Mouse (Mus musculus) intestine, postnatal 0 days (tissue): Measurements from ENCODE around the gene Ltc4s. TPM values are rescaled to one million over a fixed set of nuclear protein-coding genes. Genes with fewer than 3 reads are reported as not detected.

ENCODE experiments used
- ATAC-seq: fragments of 200-750 bp; cut with Nextera tagmentation; 2 replicates; pipeline ENCODE4 v1.8.0; 2017; ENCODE audit warnings: mild to moderate bottlenecking, moderate TSS enrichment, moderate library complexity
- H3K27ac ChIP-seq: fragments of 300-500 bp; sonication (generic); 2 replicates; pipeline ENCODE4 v1.5.1; 2014; ENCODE audit warnings: mild to moderate bottlenecking, low read depth, low read length, moderate library complexity
- H3K27me3 ChIP-seq: fragments of 300-500 bp; sonication (generic); replicated peaks from 2 replicates; pipeline ENCODE4 v1.6.1; 2014; ENCODE audit warnings: low read length, mixed read lengths; ENCODE audit not compliant: control insufficient read depth, insufficient read depth
- H3K36me3 ChIP-seq: fragments of 300-500 bp; sonication (generic); 2 replicates; pipeline ENCODE4 v1.6.1; 2014; ENCODE audit warnings: mild to moderate bottlenecking, moderate library complexity; ENCODE audit not compliant: control insufficient read depth, insufficient read depth
- H3K4me1 ChIP-seq: fragments of 300-500 bp; sonication (generic); replicated peaks from 2 replicates; pipeline ENCODE4 v1.6.1; 2014; ENCODE audit warnings: antibody characterized with exemption, low read length, mixed read lengths; ENCODE audit not compliant: control insufficient read depth, insufficient read depth
- H3K4me2 ChIP-seq: fragments of 300-500 bp; sonication (generic); replicated peaks from 2 replicates; pipeline ENCODE4 v1.6.1; 2014; ENCODE audit warnings: low read depth, mild to moderate bottlenecking, moderate library complexity
- H3K4me3 ChIP-seq: fragments of 300-500 bp; sonication (generic); 2 replicates; pipeline ENCODE4 v1.5.1; 2014; ENCODE audit warnings: low read depth, low read length
- H3K9ac ChIP-seq: fragments of 300-500 bp; sonication (generic); 2 replicates; pipeline ENCODE4 v1.6.1; 2014; ENCODE audit warnings: mild to moderate bottlenecking, low read depth, low read length
- H3K9me3 ChIP-seq: fragments of 300-500 bp; sonication (generic); 2 replicates; pipeline ENCODE4 v1.6.1; 2016; ENCODE audit warnings: mixed run types; ENCODE audit not compliant: control insufficient read depth
- CTCF ChIP-seq: sonication (generic); IDR thresholded peaks from 2 replicates; pipeline ENCODE4 v1.5.1; 2016; ENCODE audit warnings: low read depth, mild to moderate bottlenecking, control low read depth, antibody characterized with exemption, moderate library complexity
- WGBS: fragments of 180-500 bp; shearing (Covaris S2); extraction: QIAGEN DNeasy Blood & Tissue Kit; methylation state at CpG from one replicate; pipeline ENCODE4 v1.1.7; 2014; 5-methylcytosine and 5-hydroxymethylcytosine counted together
- polyA plus RNA-seq: library from polyadenylated mRNA; unstranded; fragments of >200 nt; fragmentation: Nextera tagmentation; extraction: Ambion mirVana; gene quantifications from 2 replicates; pipeline ENCODE4 v1.2.1, GENCODE M21; 2015

Gene Ltc4s
- polyA plus RNA-seq, 1 experiment from 2014 or later: 39.5 TPM

DNA sequence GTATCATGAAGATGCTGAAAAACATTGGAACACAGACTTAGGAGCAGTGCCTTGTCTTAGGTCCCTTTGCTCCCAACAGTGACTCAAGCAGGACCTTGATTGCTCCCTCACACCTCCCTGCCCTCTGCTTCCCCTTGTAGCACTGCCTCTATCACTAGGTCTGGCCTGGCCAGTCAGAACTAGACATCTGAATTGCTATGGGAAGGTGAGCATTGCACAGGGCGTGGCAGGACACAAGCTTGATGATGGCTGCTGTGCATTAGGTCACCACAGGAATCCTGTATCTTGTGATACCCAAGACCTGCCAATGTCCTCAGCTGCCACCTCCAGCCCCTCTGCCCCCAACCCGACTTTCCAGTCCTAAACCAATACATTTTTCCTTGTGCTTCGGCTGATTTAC, 28.6 kb upstream of the Ltc4s start:
- peak; percentile 68 for ATAC-seq
- no peak for TF ChIP-seq CTCF
- Histone ChIP-seq H3K9me3 (no peaks in the 10 kb centered on the region), H3K36me3 (peaks cover 36% of the 10 kb centered on the region), H3K4me2 (no peak overlapping the region), H3K27me3 (no peaks in the 10 kb centered on the region), H3K27ac (0 out of 2 replicates have a peak overlapping the region, but pooled peaks have one; percentile 10), H3K4me1 (no peaks in the 10 kb centered on the region), H3K4me3 (no peak overlapping the region), H3K9ac (no peak overlapping the region)
- 93% methylated on average over 3 of the region's 3 CpGs for WGBS

DNA sequence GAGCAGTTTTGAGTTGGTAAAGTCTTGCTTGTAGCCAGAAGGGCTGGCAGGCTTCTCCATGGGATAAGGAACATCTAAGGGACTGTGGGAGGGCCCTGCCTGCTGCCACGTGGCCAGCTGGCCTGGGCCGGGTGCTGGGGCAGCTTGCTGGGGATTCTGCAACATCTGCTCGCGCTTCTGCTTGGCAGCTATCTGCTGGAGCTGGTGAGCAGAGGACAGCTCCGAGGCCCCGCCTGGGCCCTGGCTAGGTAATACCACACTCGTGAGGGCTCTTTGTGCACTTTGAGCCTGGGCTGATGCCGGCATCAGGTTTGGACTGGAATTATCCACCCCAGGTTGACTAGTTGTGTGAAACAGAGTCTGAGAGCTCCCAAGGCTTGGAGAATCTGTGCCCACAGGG, 27.5 kb upstream of the Ltc4s start:
- 59% methylated on average over 8 of the region's 8 CpGs for WGBS
- Histone ChIP-seq H3K36me3 (peaks cover 47% of the 10 kb centered on the region), H3K4me2 (no peak overlapping the region), H3K4me1 (no peaks in the 10 kb centered on the region), H3K9ac (no peak overlapping the region), H3K27me3 (no peaks in the 10 kb centered on the region), H3K9me3 (no peaks in the 10 kb centered on the region), H3K4me3 (no peak overlapping the region), H3K27ac (peak overlapping the region; percentile 10; the same call in 1 of the 2 replicates)
- no peak for TF ChIP-seq CTCF
- peak; percentile 44; the same call in 1 of the 2 replicates for ATAC-seq

DNA sequence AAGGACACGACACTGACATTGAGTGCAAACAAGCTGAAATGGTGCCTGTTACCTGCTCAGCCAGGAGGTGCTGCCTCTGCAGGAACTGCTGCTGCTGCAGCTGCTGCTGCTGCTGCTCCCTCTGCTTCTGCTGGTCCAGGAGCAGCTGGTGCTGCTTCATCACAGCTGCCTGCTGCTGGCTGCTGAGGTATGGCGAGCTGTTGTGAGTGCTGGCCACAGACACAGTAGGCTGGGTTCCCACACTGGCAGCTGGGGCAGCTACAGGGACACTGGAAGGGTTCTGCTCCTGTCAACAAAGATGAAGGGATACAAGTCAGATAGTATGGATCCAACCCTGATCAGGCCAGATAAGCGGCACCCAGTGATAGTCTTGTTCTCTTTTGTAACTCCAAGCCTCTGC, 24.8 kb upstream of the Ltc4s start:
- TF ChIP-seq CTCF: no peak
- no peak for ATAC-seq
- peaks cover 73% of the 10 kb centered on the region for H3K36me3 ChIP-seq
- no peak overlapping the region for H3K4me2 ChIP-seq
- H3K27ac ChIP-seq: 0 out of 2 replicates have a peak overlapping the region, but pooled peaks have one; percentile 17
- no peaks in the 10 kb centered on the region for H3K4me1 ChIP-seq
- H3K9ac ChIP-seq: no peak overlapping the region
- no peaks in the 10 kb centered on the region for H3K27me3 ChIP-seq
- WGBS: 87% methylated on average over 3 of the region's 3 CpGs
- no peaks in the 10 kb centered on the region for H3K9me3 ChIP-seq
- H3K4me3 ChIP-seq: no peak overlapping the region

DNA sequence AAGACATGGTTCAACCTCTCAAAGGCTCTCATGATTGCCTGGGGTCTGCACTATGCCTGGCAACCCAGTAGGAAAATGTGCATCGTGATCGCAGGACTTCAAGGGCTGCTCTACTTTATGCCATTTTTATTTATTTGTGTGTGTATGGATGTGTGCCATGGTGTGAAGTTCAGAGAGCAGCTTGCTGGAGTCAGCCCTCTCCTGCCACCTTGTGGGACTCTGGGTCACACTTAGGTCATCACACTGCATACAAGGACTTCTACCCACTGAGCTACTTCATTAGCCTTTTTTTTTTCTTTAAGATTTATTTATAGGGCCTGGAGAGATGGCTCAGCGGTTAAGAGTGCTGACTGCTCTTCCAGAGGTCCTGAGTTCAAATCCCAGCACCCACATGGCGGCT, 23.6 kb upstream of the Ltc4s start:
- Histone ChIP-seq H3K27me3 (no peaks in the 10 kb centered on the region), H3K4me2 (no peak overlapping the region), H3K9me3 (no peaks in the 10 kb centered on the region), H3K27ac (no peak overlapping the region), H3K4me1 (no peaks in the 10 kb centered on the region), H3K36me3 (peaks cover 78% of the 10 kb centered on the region), H3K4me3 (no peak overlapping the region), H3K9ac (no peak overlapping the region)
- peak; percentile 63 for TF ChIP-seq CTCF
- 88% methylated on average over 4 of the region's 4 CpGs for WGBS
- no peak for ATAC-seq

DNA sequence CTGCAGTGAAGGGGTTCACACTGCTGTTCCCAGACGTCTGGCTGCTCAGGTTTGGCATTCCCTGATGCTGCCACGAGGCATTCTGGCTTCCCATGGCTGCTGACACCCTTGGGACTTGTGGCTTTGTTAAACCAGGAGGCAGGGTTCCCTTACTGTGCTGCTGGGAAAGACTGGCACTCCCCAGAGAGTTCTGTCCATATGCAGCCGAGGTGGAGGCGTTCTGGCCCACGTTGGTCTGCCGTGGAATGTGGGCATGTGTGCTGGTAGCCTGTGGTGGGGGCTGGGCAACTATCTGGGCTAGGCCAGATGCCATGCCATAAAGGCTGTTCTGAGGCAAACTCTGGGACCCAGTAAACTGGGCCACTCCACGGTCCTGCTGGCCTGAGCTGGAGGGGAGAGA, 19.9 kb upstream of the Ltc4s start:
- Histone ChIP-seq H3K4me1 (no peaks in the 10 kb centered on the region), H3K36me3 (peaks cover 64% of the 10 kb centered on the region), H3K27ac (no peak overlapping the region), H3K4me2 (no peak overlapping the region), H3K27me3 (no peaks in the 10 kb centered on the region), H3K9ac (no peak overlapping the region), H3K4me3 (no peak overlapping the region), H3K9me3 (no peaks in the 10 kb centered on the region)
- TF ChIP-seq CTCF: no peak
- ATAC-seq: no peak
- 75% methylated on average over 7 of the region's 7 CpGs for WGBS

DNA sequence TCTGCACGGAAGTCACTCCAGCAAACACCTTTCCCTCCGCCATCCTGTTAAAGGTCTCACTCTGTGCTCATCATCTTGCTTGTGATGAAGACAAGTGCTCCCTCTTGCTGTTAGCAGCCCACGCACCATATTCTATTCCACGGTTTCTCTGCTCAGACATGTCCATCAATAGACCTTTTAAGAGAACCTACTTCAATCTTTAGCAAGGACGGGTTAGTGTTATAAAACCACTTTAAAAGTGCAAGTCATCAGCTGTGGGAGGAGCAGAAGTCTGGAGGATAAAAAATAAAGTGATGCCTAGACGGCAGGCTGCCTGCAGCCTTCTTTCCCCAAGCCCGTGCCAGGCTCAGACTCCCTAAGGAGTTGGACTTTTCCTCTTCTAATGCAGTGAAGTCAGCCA, 18.2 kb upstream of the Ltc4s start:
- H3K27ac ChIP-seq: no peak overlapping the region
- no peak for TF ChIP-seq CTCF
- whole genome bisulfite sequencing: 77% methylated on average over 7 of the region's 7 CpGs
- no peak for ATAC-seq
- H3K36me3 ChIP-seq: peaks cover 50% of the 10 kb centered on the region
- no peak overlapping the region for H3K4me2 ChIP-seq
- H3K27me3 ChIP-seq: no peaks in the 10 kb centered on the region
- H3K9ac ChIP-seq: no peak overlapping the region
- no peaks in the 10 kb centered on the region for H3K4me1 ChIP-seq
- no peak overlapping the region for H3K4me3 ChIP-seq
- no peaks in the 10 kb centered on the region for H3K9me3 ChIP-seq

DNA sequence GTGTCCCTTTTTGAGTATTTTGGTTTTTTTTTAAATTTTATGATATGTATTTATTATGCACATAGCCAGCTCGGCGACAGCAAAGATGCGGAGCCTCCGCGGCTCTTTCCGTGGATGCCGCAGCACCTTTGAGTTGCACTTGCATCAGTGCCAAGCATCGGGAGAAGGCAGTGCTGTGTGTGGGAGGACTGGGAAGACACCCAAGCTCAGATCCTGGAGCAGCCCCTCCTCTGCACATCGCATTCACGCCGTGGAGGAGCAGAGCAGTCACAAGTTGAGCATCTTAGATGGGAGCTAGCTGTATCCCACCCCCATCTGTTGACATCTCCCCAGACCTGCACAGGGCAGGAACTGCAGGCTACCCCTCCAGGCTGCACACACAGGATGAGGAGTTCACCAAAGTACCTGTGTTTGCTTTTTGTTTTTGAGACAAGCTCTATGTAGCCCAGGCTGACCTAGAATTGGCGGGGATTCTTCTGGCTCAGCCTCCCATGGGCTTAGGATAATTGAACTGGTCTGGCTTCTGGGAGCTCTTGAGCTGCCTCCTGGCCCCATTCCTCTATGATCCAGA, 15.7 kb upstream of the Ltc4s start:
- no peak overlapping the region for H3K4me2 ChIP-seq
- no peak overlapping the region for H3K27ac ChIP-seq
- 77% methylated on average over 12 of the region's 12 CpGs for WGBS
- ATAC-seq: no peak
- H3K36me3 ChIP-seq: peaks cover 25% of the 10 kb centered on the region
- no peaks in the 10 kb centered on the region for H3K4me1 ChIP-seq
- no peak overlapping the region for H3K4me3 ChIP-seq
- no peaks in the 10 kb centered on the region for H3K27me3 ChIP-seq
- no peaks in the 10 kb centered on the region for H3K9me3 ChIP-seq
- TF ChIP-seq CTCF: no peak
- H3K9ac ChIP-seq: no peak overlapping the region
